Mouse (Mus musculus): Measurements from ENCODE around the gene 4932438H23Rik. TPM values are rescaled to one million over a fixed set of nuclear protein-coding genes. Genes with fewer than 3 reads are reported as not detected.

The 4932438H23Rik gene
- polyA plus RNA-seq, 1 experiment from 2014 or later, result not detected

DNA sequence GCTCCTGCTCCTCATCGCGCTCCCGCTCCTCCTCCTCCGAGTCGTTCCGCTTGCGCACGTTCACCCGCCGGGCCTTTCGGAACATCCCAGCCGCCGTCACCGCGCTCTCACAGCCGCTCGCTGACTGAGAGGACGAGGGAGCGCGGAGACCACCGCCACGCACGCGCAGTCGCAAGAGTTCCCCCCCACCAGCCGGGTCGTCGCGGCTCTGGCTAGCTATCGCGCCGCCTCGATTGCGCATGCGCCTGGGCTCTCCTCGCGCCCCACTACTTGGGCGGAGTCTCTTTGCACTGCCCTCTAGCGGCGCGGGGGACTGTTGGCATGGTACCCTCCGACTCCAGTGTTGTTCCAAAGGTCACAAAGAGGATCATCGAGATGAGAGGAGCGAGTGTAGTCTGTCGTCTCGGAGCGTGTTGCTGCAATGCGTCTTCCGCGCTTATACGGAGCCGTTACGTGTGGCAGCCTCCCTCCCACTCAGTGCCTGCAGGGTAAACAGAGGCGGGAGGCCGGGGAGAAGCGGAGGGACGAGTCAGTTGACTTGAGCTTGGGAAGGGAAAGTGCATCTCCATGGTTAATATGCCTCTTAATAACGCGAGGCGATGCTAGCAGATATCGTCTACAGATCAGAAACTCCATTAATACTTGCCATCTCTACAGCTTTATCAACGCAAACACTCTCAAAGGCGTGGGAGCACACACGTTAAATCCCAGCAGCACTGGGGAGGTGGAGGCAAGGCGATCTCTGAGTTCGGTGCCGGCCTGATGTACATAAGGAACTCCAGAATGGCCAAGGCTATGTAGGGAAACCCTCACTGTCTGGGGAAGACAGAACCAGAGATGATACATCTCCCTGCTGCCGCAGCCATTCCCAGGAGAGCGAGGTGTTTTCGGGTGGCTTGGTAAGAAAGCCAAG lies 50.4 kb downstream of the 4932438H23Rik start, which contains the start of gene Paxbp1:
TSS of gene Paxbp1 (minus strand) at position 274 of the 913 bp plus-strand sequence.
- H3K4me1 ChIP-seq (ENCODE audit: control insufficient read depth, insufficient read depth, low read length), result no peaks in the 10 kb centered on the region; the same call in 1 of the 2 replicates
- peak; percentile 97 for ATAC-seq (replicated peaks; ENCODE audit: insufficient number of reproducible peaks, low FRiP score, low TSS enrichment, low read depth)
- H3K36me3 ChIP-seq (replicated peaks; ENCODE audit: control insufficient read depth, insufficient read depth, low read depth, low read length), result no peaks in the 10 kb centered on the region; the same call in 1 of the 2 replicates
- H3K27me3 ChIP-seq (ENCODE audit: control insufficient read depth, insufficient read depth, low read length), result no peaks in the 10 kb centered on the region
- H3K9me3 ChIP-seq (replicated peaks; ENCODE audit: control insufficient read depth, low read length), result no peaks in the 10 kb centered on the region
- WGBS, result 1% methylated on average over 67 of the region's 70 CpGs
- H3K4me2 ChIP-seq (ENCODE audit: low read depth, low read length), result peak within 1 kb of the TSS; percentile 69
- peak within 1 kb of the TSS; percentile 98 for H3K9ac ChIP-seq (replicated peaks; ENCODE audit: low read length)
- H3K27ac ChIP-seq (replicated peaks; ENCODE audit: low read depth, low read length), result peak within 1 kb of the TSS; percentile 90
- H3K4me3 ChIP-seq (ENCODE audit: low read depth, low read length), result peak within 1 kb of the TSS; percentile 86
- DNase-seq (ENCODE audit: low spot score), result peak; percentile 99

DNA sequence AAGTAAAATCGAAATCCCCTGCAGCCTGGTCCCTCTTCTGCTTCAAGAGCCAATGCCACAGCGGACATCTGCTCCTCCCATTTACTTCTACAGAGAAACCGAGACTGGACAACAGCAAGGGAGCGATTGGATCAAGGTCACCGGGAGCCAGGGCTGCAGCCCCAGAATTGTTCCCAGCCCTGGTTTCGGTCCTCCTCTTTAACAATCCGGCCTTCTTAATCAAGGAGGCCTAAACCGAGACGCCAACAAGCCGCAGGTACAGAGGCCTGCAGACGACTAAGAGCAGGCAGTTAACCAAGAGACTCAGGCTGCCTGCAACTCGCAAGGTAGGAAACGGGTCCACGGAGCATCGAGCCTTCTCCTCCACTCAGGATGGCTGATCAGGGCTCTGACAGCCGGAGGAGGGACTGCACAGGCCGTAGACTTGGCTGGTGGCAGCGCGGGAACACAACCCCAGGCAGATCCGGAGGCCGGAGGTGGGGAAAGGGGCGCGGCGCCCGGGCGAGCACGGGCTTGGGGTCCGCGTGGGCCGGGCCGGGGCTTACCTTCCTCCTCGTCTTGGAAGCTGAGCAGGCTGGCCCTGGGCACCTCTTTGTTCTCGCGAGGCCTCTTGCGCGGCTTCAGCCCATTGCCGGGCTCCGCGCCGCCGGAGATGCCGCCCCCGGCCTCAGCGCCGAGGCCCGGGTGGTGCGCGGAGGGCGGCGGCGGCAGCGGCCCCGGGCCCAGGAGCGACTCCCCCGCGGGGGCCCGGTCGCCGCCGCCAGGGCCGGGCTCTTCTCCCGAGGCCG lies 51.3 kb downstream of the 4932438H23Rik start:
- H3K27me3 ChIP-seq (ENCODE audit: control insufficient read depth, insufficient read depth, low read length), result no peaks in the 10 kb centered on the region
- under 1% methylated on average over 63 of the region's 63 CpGs for WGBS
- no peaks in the 10 kb centered on the region; the same call in 1 of the 2 replicates for H3K36me3 ChIP-seq (replicated peaks; ENCODE audit: control insufficient read depth, insufficient read depth, low read depth, low read length)
- peak overlapping the region; percentile 86 for H3K4me3 ChIP-seq (ENCODE audit: low read depth, low read length)
- peak; percentile 79 for ATAC-seq (replicated peaks; ENCODE audit: insufficient number of reproducible peaks, low FRiP score, low TSS enrichment, low read depth)
- peak overlapping the region; percentile 98 for H3K9ac ChIP-seq (replicated peaks; ENCODE audit: low read length)
- peak; percentile 61 for DNase-seq (ENCODE audit: low spot score)
- H3K9me3 ChIP-seq (replicated peaks; ENCODE audit: control insufficient read depth, low read length), result no peaks in the 10 kb centered on the region
- H3K27ac ChIP-seq (replicated peaks; ENCODE audit: low read depth, low read length), result peak overlapping the region; percentile 90
- H3K4me2 ChIP-seq (ENCODE audit: low read depth, low read length), result peak overlapping the region; percentile 25
- H3K4me1 ChIP-seq (ENCODE audit: control insufficient read depth, insufficient read depth, low read length), result no peaks in the 10 kb centered on the region; the same call in 1 of the 2 replicates

DNA sequence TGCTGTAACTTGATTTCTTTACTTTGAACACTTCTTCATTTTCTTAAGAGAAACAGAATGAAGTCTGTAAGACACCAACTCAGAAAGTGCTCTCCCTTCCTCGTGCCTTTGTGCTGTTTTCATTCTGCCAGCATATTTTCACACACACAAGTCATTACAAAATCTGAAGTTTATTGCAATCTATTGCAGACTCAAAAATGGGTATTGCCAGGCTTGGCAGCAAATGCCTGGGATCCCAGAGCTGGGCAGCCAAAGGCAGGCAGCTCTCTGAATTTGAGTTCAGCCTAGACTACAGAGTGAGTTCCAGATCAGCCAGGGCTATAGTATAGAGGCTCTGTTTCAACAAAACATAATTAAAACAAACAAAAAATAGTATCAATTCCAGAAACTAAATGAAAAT lies 52.3 kb downstream of the 4932438H23Rik start:
- H3K27ac ChIP-seq (replicated peaks; ENCODE audit: low read depth, low read length), result no peak overlapping the region
- no peaks in the 10 kb centered on the region for H3K27me3 ChIP-seq (ENCODE audit: control insufficient read depth, insufficient read depth, low read length)
- no peak for DNase-seq (ENCODE audit: low spot score)
- peak overlapping the region; percentile 86; the same call in 1 of the 2 replicates for H3K4me3 ChIP-seq (ENCODE audit: low read depth, low read length)
- 0 out of 2 replicates have a peak overlapping the region, but pooled peaks have one; percentile 46 for H3K9ac ChIP-seq (replicated peaks; ENCODE audit: low read length)
- H3K4me2 ChIP-seq (ENCODE audit: low read depth, low read length), result peak overlapping the region; percentile 43
- ATAC-seq (replicated peaks; ENCODE audit: insufficient number of reproducible peaks, low FRiP score, low TSS enrichment, low read depth), result no peak
- H3K9me3 ChIP-seq (replicated peaks; ENCODE audit: control insufficient read depth, low read length), result no peaks in the 10 kb centered on the region
- no peaks in the 10 kb centered on the region; the same call in 1 of the 2 replicates for H3K36me3 ChIP-seq (replicated peaks; ENCODE audit: control insufficient read depth, insufficient read depth, low read depth, low read length)
- H3K4me1 ChIP-seq (ENCODE audit: control insufficient read depth, insufficient read depth, low read length), result no peaks in the 10 kb centered on the region; the same call in 1 of the 2 replicates
- 79% methylated on average over 1 of the region's 1 CpGs for WGBS

DNA sequence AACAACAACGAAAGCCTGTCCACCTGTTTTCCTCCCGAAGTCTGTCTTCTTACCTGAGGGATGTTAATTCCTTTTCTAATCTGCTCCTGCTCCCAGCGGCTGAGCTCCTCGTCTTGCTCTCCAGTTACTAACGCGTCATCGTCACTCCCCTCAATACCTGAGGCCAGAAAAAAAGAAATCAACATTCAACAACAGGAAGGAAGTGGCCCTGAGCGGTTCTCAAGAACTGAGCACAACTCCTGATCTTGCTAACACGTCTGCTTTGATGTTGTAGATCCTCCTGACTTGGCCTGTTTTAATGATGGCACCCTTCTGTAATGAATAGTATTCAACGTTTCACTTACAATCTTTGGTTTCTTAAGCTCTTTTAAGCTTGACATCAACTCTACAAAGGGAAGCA lies 59.1 kb downstream of the 4932438H23Rik start:
- DNase-seq (ENCODE audit: low spot score) (no peak), ATAC-seq (replicated peaks; ENCODE audit: insufficient number of reproducible peaks, low FRiP score, low TSS enrichment, low read depth) (no peak)
- Histone ChIP-seq H3K36me3 (replicated peaks; ENCODE audit: control insufficient read depth, insufficient read depth, low read depth, low read length) (peaks cover 17% of the 10 kb centered on the region), H3K4me3 (ENCODE audit: low read depth, low read length) (no peak overlapping the region), H3K9me3 (replicated peaks; ENCODE audit: control insufficient read depth, low read length) (no peaks in the 10 kb centered on the region), H3K4me2 (ENCODE audit: low read depth, low read length) (no peak overlapping the region), H3K27ac (replicated peaks; ENCODE audit: low read depth, low read length) (no peak overlapping the region), H3K9ac (replicated peaks; ENCODE audit: low read length) (no peak overlapping the region), H3K4me1 (ENCODE audit: control insufficient read depth, insufficient read depth, low read length) (no peaks in the 10 kb centered on the region), H3K27me3 (ENCODE audit: control insufficient read depth, insufficient read depth, low read length) (no peaks in the 10 kb centered on the region)
- WGBS, result 90% methylated on average over 10 of the region's 10 CpGs

DNA sequence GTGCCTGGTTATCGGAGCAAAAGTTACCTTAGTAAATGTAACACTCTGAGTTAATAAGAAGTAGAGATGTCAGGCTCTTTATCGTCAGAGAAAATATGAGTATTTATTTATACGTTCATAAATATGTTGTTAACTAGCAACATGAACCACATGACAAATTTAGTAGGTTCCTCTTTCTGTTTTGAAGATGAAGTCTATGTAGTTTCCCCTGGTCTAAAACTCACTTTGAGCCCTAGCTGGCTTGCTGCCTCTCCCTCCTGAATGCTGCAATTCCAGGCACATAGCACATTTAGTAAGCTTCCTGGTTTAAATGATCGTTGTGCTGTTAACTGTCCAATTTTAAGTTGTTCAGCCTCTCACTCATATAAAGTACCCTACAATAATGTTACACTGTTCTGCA lies 64.2 kb downstream of the 4932438H23Rik start:
- H3K9me3 ChIP-seq (replicated peaks; ENCODE audit: control insufficient read depth, low read length), result no peaks in the 10 kb centered on the region
- H3K27ac ChIP-seq (replicated peaks; ENCODE audit: low read depth, low read length), result no peak overlapping the region
- H3K4me3 ChIP-seq (ENCODE audit: low read depth, low read length), result no peak overlapping the region
- peaks cover 26% of the 10 kb centered on the region for H3K36me3 ChIP-seq (replicated peaks; ENCODE audit: control insufficient read depth, insufficient read depth, low read depth, low read length)
- no peak overlapping the region for H3K4me2 ChIP-seq (ENCODE audit: low read depth, low read length)
- no peaks in the 10 kb centered on the region for H3K27me3 ChIP-seq (ENCODE audit: control insufficient read depth, insufficient read depth, low read length)
- no peak overlapping the region for H3K9ac ChIP-seq (replicated peaks; ENCODE audit: low read length)
- no peak for DNase-seq (ENCODE audit: low spot score)
- 94% methylated on average over 4 of the region's 4 CpGs for WGBS
- no peaks in the 10 kb centered on the region for H3K4me1 ChIP-seq (ENCODE audit: control insufficient read depth, insufficient read depth, low read length)
- no peak for ATAC-seq (replicated peaks; ENCODE audit: insufficient number of reproducible peaks, low FRiP score, low TSS enrichment, low read depth)

DNA sequence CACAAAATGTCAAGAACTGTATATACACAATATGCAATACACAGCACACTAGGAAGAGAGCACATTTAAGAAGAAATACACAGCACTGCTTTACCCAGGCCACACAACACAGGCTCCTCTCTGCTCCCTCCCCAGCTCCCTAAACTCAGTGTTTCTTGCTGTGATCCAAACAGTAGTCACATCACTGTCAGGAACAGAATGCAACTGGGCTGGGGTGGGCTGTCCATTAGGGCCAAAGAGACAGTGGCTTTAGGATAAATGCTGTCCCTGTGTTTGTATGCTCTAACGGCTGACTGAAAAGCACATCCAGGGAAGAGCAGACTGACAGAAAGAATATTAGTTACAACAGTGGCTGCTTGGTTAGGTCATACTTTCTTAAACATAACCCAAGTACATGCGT lies 65.0 kb downstream of the 4932438H23Rik start:
- Histone ChIP-seq H3K27ac (replicated peaks; ENCODE audit: low read depth, low read length) (no peak overlapping the region), H3K9me3 (replicated peaks; ENCODE audit: control insufficient read depth, low read length) (no peaks in the 10 kb centered on the region), H3K36me3 (replicated peaks; ENCODE audit: control insufficient read depth, insufficient read depth, low read depth, low read length) (peaks cover 25% of the 10 kb centered on the region), H3K27me3 (ENCODE audit: control insufficient read depth, insufficient read depth, low read length) (no peaks in the 10 kb centered on the region), H3K4me3 (ENCODE audit: low read depth, low read length) (no peak overlapping the region), H3K4me1 (ENCODE audit: control insufficient read depth, insufficient read depth, low read length) (no peaks in the 10 kb centered on the region), H3K4me2 (ENCODE audit: low read depth, low read length) (no peak overlapping the region), H3K9ac (replicated peaks; ENCODE audit: low read length) (no peak overlapping the region)
- no peak for ATAC-seq (replicated peaks; ENCODE audit: insufficient number of reproducible peaks, low FRiP score, low TSS enrichment, low read depth)
- WGBS, result 92% methylated on average over 2 of the region's 2 CpGs
- no peak for DNase-seq (ENCODE audit: low spot score)

DNA sequence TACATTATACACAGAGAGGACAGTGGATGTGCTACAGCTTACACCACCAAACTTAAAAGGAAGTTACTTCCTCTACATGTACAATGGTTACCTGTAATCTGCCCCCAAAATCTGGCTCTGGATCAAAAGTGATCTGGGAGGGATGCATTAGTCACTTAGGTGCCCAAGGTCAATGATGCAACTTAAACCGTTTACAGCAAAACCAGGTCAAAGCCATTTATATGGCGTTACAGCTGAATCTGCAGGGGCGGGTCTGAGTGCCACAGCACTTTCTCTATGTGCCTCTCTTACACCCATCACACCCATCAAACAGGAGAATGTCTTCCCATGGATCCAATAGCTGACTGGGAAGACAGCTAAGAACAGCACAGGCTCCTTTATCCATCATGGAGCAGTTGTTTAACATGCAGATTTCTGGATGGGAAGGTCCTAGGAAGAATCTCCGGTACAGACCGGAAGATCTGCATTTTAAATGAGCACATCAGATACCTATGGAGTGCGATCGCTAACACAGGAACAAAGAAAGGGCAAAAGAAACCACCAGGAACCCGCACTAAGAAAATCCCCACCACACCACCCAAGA lies 65.7 kb downstream of the 4932438H23Rik start:
- ATAC-seq (replicated peaks; ENCODE audit: insufficient number of reproducible peaks, low FRiP score, low TSS enrichment, low read depth) (no peak), DNase-seq (ENCODE audit: low spot score) (no peak)
- no peaks in the 10 kb centered on the region for H3K9me3 ChIP-seq (replicated peaks; ENCODE audit: control insufficient read depth, low read length)
- H3K27me3 ChIP-seq (ENCODE audit: control insufficient read depth, insufficient read depth, low read length), result no peaks in the 10 kb centered on the region
- no peak overlapping the region for H3K4me3 ChIP-seq (ENCODE audit: low read depth, low read length)
- peaks cover 25% of the 10 kb centered on the region for H3K36me3 ChIP-seq (replicated peaks; ENCODE audit: control insufficient read depth, insufficient read depth, low read depth, low read length)
- H3K4me2 ChIP-seq (ENCODE audit: low read depth, low read length), result no peak overlapping the region
- 93% methylated on average over 8 of the region's 8 CpGs for WGBS
- no peak overlapping the region for H3K9ac ChIP-seq (replicated peaks; ENCODE audit: low read length)
- no peak overlapping the region for H3K27ac ChIP-seq (replicated peaks; ENCODE audit: low read depth, low read length)
- H3K4me1 ChIP-seq (ENCODE audit: control insufficient read depth, insufficient read depth, low read length), result no peaks in the 10 kb centered on the region
